Mouse (Mus musculus) thymus, adult 2 months (tissue): ENCODE results near the gene Adgrl3.

Source experiments
- CTCF ChIP-seq: fragments of 200-500 bp; IDR thresholded peaks from 2 replicates; pipeline ENCODE4 v1.5.1; 2012; ENCODE audit warnings: mild to moderate bottlenecking, control low read depth, low read length, moderate library complexity, borderline replicate concordance; ENCODE audit not compliant: control insufficient read depth, poor library complexity, insufficient read depth; ENCODE audit errors: extremely low read depth
- POLR2A ChIP-seq: fragments of 200-500 bp; IDR thresholded peaks from 2 replicates; pipeline ENCODE4 v1.6.1; 2012; ENCODE audit warnings: mild to moderate bottlenecking, low read length, control low read depth, moderate library complexity; ENCODE audit not compliant: control insufficient read depth, poor library complexity, insufficient read depth; ENCODE audit errors: extremely low read depth

DNA sequence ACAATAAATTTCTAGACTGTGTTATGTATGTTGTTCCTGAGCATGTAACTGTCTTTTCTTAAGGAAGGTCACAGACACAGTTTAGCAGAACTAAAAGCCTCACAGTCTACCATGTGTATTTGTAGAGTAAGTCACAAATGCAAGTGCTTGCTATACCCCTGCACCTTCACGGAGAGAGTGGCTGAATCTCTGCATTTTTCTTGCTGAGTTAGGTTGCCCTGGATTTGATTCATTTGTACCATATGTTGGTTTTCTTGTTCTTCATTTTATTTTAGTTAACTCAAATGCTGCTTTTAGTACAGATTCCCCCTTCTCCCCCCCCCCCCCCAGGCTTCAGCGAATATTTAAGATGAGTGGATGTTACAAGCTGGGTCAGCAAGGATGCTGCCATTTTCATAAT, 68.7 kb downstream of the Adgrl3 start:
- TF ChIP-seq POLR2A (no peak), CTCF (no peak)
